Mouse (Mus musculus) retina, embryonic 14.5 days (tissue): ENCODE results near the gene Pex6.
A peak's percentile ranks its signal among the peaks of the same experiment; 100 is the strongest.

Source experiments
- DNase-seq: peaks from one replicate; pipeline ENCODE4 v3.0.0-alpha.2; 2015; ENCODE audit warnings: low spot score

Pex6 gene

GRCm38 (mm10) chr17:46710959-46711597 lies at the start of gene Pex6:
Gene Pex6 (plus strand): TSS chr17:46711463.
- peak; percentile 96 for DNase-seq

- DNase-seq, result no peak
Observed at GRCm38 (mm10) chr17:46661981-46662380, 49.3 kb upstream of the Pex6 start.

DNA sequence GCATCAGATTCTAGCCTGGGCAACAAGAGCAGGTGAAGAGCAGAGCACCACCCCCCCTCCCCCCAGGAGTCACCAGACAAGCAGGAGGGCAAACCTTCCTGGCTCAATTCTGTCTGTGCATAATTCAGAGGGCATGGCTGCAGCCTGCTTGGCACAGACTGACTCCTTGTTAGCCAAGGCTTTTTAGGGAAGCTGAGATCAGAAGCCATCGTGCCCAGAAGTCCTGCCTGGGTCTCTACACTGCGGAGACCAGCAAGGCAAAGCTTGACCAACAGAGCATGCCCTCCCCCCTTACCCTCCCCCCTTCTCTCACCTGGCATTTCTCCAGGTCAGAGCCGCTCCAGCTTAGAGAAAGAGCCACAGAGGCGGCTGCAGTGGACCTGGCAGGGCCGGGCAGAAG lies 48.5 kb upstream of the Pex6 start:
- no peak for DNase-seq

- no peak for DNase-seq
Observed at GRCm38 (mm10) chr17:46667712-46668111, 43.6 kb upstream of the Pex6 start.

GRCm38 (mm10) chr17:46669911-46670310 lies 41.4 kb upstream of the Pex6 start:
- DNase-seq, result no peak

GRCm38 (mm10) chr17:46673850-46674529 lies 37.3 kb upstream of the Pex6 start, which contains the start of gene Rrp36:
Gene Rrp36 (minus strand): TSS chr17:46674352.
- peak; percentile 92 for DNase-seq

GRCm38 (mm10) chr17:46674530-46675283 lies 36.6 kb upstream of the Pex6 start:
- DNase-seq, result no peak

- DNase-seq, result no peak
Observed at GRCm38 (mm10) chr17:46678416-46678815, 32.8 kb upstream of the Pex6 start, which contains the start of gene Mea1. Gene Mea1 (plus strand): TSS chr17:46678793.

GRCm38 (mm10) chr17:46678911-46679310 lies 32.4 kb upstream of the Pex6 start:
- no peak for DNase-seq

DNA sequence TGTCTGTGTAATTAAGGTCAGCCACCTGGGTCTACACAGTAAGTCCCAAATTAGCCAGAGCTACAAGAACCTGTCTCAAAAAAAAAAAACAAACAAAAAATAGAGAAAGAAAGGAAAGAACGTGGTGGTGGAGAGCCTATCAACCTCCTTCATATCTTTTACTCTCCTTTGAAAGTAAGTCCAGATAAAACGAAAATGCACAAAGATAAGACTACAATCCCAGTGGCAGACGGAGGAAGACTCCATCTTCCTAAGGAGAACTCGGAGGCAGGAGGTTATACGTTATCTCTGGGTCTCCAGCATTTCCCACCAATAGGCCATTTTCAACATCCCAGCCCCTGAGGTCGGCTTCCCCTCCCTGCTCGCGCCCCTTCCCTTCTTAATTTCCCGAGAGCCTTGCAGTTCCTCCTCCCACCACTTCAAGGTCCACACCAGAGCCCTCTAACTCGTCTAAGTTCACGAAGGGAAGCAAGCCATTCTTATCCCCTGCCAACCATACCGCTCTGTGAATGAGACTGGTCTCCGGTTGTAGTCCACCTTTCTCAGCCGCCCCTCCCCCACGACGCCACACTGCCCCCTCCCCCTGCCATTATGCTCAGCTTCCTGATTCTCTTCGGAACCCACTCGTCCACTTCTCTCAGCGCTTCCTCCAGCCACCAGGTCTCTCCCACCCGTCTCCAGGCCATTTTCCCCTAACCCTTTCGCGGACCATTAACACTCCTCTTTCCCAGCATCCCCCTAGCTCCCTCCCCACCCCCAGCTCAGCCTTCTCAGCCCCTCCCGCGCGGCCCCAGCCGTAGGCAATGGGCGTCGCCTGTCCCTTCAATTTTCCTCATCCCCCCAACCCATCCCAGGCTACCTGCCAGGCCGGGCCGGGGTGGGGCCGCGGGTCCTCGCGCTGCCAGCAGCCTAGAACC lies 31.2 kb upstream of the Pex6 start:
- peak; percentile 65 for DNase-seq

- peak; percentile 98 for DNase-seq
Observed at GRCm38 (mm10) chr17:46680760-46681373, 30.4 kb upstream of the Pex6 start, which contains the start of gene Klhdc3. Gene Klhdc3 (minus strand): TSS chr17:46680914.

- no peak for DNase-seq
Observed at GRCm38 (mm10) chr17:46681466-46682118, 29.7 kb upstream of the Pex6 start.

DNA sequence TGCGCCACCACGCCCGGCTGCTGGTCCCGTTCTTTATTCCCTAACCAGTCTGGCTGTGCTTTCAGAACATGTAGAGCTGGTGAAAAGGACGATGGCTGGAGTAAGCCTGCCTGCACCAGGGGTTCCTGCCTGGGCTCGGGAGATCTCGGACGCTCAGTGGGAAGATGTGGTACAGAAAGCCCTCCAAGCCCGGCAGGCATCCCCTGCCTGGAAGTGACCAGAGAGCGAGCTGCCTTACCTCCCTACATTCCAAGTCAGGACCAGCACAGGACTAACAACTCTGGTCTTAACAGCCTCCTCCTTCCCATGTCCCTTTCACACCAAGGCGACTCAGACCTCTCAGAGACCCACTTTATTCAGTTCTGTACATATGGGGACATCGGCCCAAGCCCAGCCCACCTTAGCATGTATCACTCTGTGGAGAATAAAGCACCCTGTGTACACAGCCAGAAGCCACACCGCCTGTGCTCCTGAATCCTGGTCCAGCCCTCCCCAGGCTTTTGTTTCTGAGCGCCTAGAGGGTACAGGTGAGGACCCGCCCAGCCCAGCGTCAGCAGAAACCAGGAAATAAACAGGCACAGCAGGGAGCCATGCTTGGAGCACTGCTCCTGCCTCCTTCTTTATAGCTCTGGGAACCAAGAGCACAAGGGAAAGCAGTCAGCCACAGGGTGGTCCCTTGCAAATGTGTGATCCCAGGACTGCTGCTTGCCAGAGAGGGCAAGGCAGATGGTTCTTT lies 28.4 kb upstream of the Pex6 start:
- DNase-seq, result no peak

GRCm38 (mm10) chr17:46685913-46686312 lies 25.4 kb upstream of the Pex6 start:
- DNase-seq, result no peak

- DNase-seq, result no peak
Observed at GRCm38 (mm10) chr17:46690665-46691064, 20.6 kb upstream of the Pex6 start.

DNA sequence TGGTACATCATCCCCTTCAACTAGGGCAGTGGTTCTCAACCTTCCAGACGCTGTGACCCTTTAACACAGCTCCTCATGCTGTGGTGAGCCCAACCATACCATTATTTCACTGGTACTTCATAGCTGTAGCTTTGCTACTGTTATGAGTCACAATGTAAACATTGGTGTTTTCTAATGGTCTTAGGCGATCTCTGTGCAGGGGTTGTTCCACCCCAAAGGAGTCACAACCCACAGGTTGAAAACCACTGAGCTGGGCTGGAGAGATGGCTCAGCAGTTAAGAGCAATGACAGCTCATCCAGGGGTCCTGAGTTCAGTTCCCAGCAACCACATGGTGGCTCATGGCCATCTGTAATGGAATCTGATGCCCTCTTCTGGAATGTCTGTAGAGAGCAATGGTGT lies 19.9 kb upstream of the Pex6 start:
- no peak for DNase-seq

DNA sequence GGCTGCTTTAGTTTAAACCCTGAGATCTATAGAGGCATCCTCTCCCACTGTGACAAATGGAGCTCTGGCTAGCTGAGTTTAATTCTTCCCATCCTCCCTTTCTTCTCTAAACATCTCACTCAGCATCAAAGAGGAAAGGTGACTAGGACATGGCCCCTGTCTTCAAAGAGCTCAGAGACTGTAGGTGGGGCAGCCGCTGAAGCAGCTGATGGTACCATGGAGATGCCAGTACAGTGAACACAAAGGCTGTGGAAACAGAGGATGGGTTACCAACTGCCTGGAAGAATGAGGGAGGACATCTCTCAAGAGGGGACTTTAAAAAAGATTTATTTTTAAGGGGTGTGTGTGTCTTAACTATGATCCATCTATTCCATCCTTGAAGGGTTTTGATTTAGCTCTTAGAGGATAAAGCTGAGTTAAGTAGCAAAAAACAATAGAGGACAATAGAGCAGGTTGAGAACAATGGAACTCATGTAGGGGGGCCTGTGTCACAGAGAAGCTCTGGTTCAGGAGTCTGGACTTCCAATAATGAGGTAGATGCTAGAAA lies 16.7 kb upstream of the Pex6 start:
- DNase-seq, result no peak

DNA sequence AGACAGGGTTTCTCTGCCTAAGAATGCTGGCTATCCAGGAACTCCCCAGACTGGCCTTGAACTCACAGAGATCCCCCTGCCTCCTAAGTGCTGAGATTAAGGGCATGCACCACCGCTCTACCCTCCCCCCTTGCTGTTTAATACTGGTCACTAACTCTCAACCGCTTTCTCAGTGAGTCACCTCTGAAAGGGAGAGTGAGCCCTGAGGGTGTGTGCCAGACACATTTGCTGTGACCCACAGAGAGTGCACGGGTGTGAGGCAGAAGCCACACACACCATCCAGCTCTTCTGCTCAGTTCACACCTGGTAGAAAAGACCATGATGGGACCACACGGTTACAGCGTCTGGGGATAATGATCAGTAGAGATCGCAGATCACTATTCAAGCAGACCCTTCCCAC lies 12.7 kb upstream of the Pex6 start:
- DNase-seq, result no peak

DNA sequence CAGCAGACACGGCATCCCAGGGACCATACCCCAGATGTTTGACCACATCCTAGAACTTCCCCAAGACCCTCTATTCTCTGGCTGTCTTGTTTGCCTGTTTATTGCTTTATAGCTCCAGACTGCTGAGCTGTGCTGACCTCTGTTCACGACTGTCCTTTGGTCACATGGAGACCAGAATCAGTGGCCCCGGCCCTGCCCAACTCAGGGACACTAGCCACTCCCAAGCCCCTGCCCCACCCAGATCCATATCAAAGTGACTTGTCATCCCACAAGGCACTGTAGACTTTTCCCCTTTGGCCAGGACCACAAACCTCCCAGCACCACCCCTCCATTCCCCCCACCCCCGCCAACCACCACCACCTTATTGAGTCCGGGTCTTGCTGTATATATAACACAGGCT lies 12.0 kb upstream of the Pex6 start:
- no peak for DNase-seq

DNA sequence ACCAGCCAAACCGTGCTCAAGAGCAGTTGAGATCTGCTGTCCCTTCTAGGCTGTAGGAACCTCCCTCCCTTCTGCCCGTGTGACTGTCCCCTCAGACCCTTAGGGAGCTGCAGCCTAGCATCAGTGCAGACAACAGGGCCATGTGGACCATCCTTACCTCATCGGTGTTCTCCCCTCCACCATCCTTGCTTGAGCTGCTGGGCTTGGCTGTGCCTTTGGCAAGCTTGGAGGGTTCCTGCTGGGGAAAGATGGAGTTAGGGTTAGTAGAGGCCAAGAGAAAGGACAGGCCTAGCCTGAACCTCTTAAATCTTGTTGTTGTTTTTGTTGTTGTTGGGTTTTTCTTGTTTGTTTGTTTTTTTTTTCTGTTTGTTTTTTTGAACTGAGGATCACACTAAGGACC lies 11.4 kb upstream of the Pex6 start:
- DNase-seq, result no peak
